Mouse (Mus musculus) C2C12 (cell line): ENCODE results near the gene Bhlha9.

Source experiments
- CTCF ChIP-seq: IDR thresholded peaks from one replicate; pipeline ENCODE4 v1.5.1; 2011; ENCODE audit not compliant: control insufficient read depth, insufficient read depth, insufficient read length
- MAX ChIP-seq: IDR thresholded peaks from one replicate; pipeline ENCODE4 v1.6.1; 2011; ENCODE audit warnings: mild to moderate bottlenecking, control low read depth
- USF1 ChIP-seq: IDR thresholded peaks from one replicate; pipeline ENCODE4 v1.6.1; 2011; ENCODE audit warnings: low read depth, mild to moderate bottlenecking, control low read depth, moderate library complexity

GRCm38 (mm10) chr11:76647062-76647461 is 25.2 kb upstream of the Bhlha9 start:
- no peak for TF ChIP-seq CTCF
- TF ChIP-seq USF1, result no peak
- TF ChIP-seq MAX, result no peak
